Mouse (Mus musculus) heart, adult 2 months (tissue): ENCODE results near the gene BC034090.

Experiments
- CTCF ChIP-seq: fragments of 200-600 bp; IDR thresholded peaks from 2 replicates; pipeline ENCODE4 v1.8.1; 2022; ENCODE audit warnings: antibody characterized with exemption, mild to moderate bottlenecking, moderate library complexity
- EP300 ChIP-seq: fragments of 200-500 bp; IDR thresholded peaks from 2 replicates; pipeline ENCODE4 v1.6.1; 2011; ENCODE audit warnings: low read depth, low read length, control low read depth; ENCODE audit not compliant: insufficient read depth
- POLR2A ChIP-seq: fragments of 200-500 bp; IDR thresholded peaks from 2 replicates; pipeline ENCODE4 v1.6.1; 2011; ENCODE audit warnings: mild to moderate bottlenecking, low read depth, low read length, control low read depth; ENCODE audit not compliant: insufficient read depth

DNA sequence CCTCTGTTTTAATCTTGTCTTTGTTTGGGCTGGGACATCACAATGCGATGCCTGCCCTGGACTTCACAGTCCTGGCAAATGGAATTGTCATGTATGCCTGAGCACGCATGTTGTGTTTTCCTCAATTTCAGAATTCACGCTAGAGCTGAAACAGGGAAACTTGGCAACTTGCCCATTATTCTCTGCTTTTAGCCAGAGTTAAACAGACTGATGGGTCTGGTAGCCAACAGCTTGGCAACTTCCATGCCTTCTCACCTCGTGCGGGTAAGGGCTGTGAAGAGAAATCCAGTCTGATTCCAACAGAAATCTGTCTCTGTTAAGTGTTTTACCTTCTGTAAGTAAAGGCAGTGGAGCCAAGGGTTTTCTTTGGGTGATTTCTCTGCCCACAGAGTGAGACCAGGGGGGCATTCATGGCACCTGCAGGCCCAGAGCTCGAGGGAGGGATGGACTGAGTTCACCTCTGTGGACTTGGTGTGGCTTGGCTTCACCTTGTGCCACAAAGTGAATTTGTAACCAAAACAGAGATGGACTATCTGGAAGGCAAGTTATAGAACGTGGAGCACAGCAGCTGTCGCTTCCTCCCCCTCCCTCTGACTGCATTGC lies 39.6 kb downstream of the BC034090 start:
- TF ChIP-seq POLR2A (no peak), CTCF (no peak), EP300 (no peak)
